Mouse (Mus musculus): ENCODE results near the gene Grap.

- TF ChIP-seq POLR2A (IDR thresholded peaks at IDR 0.05; ENCODE audit: low read depth, low read length) (no peak), CTCF (IDR thresholded peaks at IDR 0.05; ENCODE audit: extremely low read depth, insufficient read length, insufficient replicate concordance, low read depth, low read length) (no peak)
Observed at GRCm38 (mm10) chr11:61660806-61661392, 7.8 kb downstream of the Grap start.
